Mouse (Mus musculus) left cerebral cortex, postnatal 4 days (tissue): ENCODE results near the gene Cadm3. TPM values are rescaled to one million over a fixed set of nuclear protein-coding genes. Genes with fewer than 3 reads are reported as not detected.

Experiments used
- DNase-seq: peaks from one replicate; pipeline ENCODE4 v3.0.0-alpha.2; 2022
- intact Hi-C: fragments of 180-260 bp; cut with DNase I; formaldehyde crosslinking; loops from one replicate; pipeline ENCODE4 v1.15.1; 2025
- total RNA-seq, 2 experiments: library from RNA; stranded (reverse); gene quantifications; 2 replicates each; pipeline ENCODE4 v1.2.3; 2021

Cadm3 gene
- total RNA-seq, 2 experiments from 2014 or later: 502 to 546 TPM

- no peak for DNase-seq
- intact Hi-C loops: no loop called here
Observed at GRCm38 (mm10) chr1:173361651-173362050, 5.8 kb downstream of the Cadm3 start.

- DNase-seq: peak; percentile 73
- intact Hi-C loops: no loop called here
Observed at GRCm38 (mm10) chr1:173359590-173360290, 7.8 kb downstream of the Cadm3 start.

GRCm38 (mm10) chr1:173357799-173358198 lies 9.7 kb downstream of the Cadm3 start:
- intact Hi-C loops: no loop called here
- DNase-seq: peak; percentile 53

GRCm38 (mm10) chr1:173356699-173357098 lies 10.8 kb downstream of the Cadm3 start:
- intact Hi-C loops: no loop called here

GRCm38 (mm10) chr1:173355107-173355846 lies 12.2 kb downstream of the Cadm3 start:
- no peak for DNase-seq
- intact Hi-C loops: no loop called here

More at GRCm38 (mm10) chr1:173356699-173357098, 10.8 kb downstream of the Cadm3 start:
- DNase-seq: no peak

GRCm38 (mm10) chr1:173350372-173350957 lies 17.0 kb downstream of the Cadm3 start, which contains the start of gene Aim2:
Gene Aim2 (plus strand): TSS chr1:173350879.
- DNase-seq: no peak
- intact Hi-C loops: no loop called here

- intact Hi-C loops: no loop called here
- DNase-seq: peak; percentile 57
Observed at GRCm38 (mm10) chr1:173349946-173350345, 17.5 kb downstream of the Cadm3 start.

- intact Hi-C loops: no loop called here
Observed at GRCm38 (mm10) chr1:173349192-173349591, 18.3 kb downstream of the Cadm3 start.

GRCm38 (mm10) chr1:173348527-173348926 lies 19.0 kb downstream of the Cadm3 start:
- DNase-seq: no peak
- intact Hi-C loops: no loop called here

More at GRCm38 (mm10) chr1:173349192-173349591, 18.3 kb downstream of the Cadm3 start:
- DNase-seq: no peak

GRCm38 (mm10) chr1:173345112-173345511 lies 22.4 kb downstream of the Cadm3 start:
- intact Hi-C loops: no loop called here
- DNase-seq: no peak

- intact Hi-C loops: no loop called here
- DNase-seq: no peak
Observed at GRCm38 (mm10) chr1:173343934-173344333, 23.6 kb downstream of the Cadm3 start.

- intact Hi-C loops: no loop called here
- no peak for DNase-seq
Observed at GRCm38 (mm10) chr1:173342425-173342824, 25.1 kb downstream of the Cadm3 start.

- intact Hi-C loops: loop anchor here (10.0 kb wide), 1 partner anchor 55 kb away; no protein-coding TSS in a partner anchor
- DNase-seq: peak; percentile 73
Observed at GRCm38 (mm10) chr1:173339543-173339942, 28.0 kb downstream of the Cadm3 start.

- intact Hi-C loops: loop anchor here (10.0 kb wide), 1 partner anchor 58 kb away; no protein-coding TSS in a partner anchor
- DNase-seq: no peak
Observed at GRCm38 (mm10) chr1:173337008-173337407, 30.5 kb downstream of the Cadm3 start.

GRCm38 (mm10) chr1:173335903-173336302 lies 31.6 kb downstream of the Cadm3 start:
- intact Hi-C loops: loop anchor here (10.0 kb wide), 1 partner anchor 59 kb away; no protein-coding TSS in a partner anchor
- DNase-seq: no peak

GRCm38 (mm10) chr1:173333312-173334253 lies 33.9 kb downstream of the Cadm3 start, which contains the start of gene Ackr1:
Gene Ackr1 (minus strand): TSS chr1:173333750.
- intact Hi-C loops: loop anchor here (10.0 kb wide), 1 partner anchor 61 kb away; no protein-coding TSS in a partner anchor
- no peak for DNase-seq

GRCm38 (mm10) chr1:173332418-173332817 lies 35.1 kb downstream of the Cadm3 start:
- intact Hi-C loops: loop anchor here (10.0 kb wide), 1 partner anchor 62 kb away; no protein-coding TSS in a partner anchor
- DNase-seq: peak; percentile 75

- intact Hi-C loops: loop anchor here (10.0 kb wide), 1 partner anchor 65 kb away; no protein-coding TSS in a partner anchor
- DNase-seq: no peak
Observed at GRCm38 (mm10) chr1:173329743-173330142, 37.8 kb downstream of the Cadm3 start.

- intact Hi-C loops: no loop called here
- no peak for DNase-seq
Observed at GRCm38 (mm10) chr1:173329185-173329584, 38.3 kb downstream of the Cadm3 start.

- intact Hi-C loops: no loop called here
- DNase-seq: no peak
Observed at GRCm38 (mm10) chr1:173328446-173328845, 39.0 kb downstream of the Cadm3 start.
